Mouse (Mus musculus) liver, postnatal 0 days (tissue): Measurements from ENCODE around the gene Cand2.

Source experiments
- CTCF ChIP-seq: sonication (generic); IDR thresholded peaks from 2 replicates; pipeline ENCODE4 v1.5.1; 2016; ENCODE audit warnings: antibody characterized with exemption, low read depth
- EP300 ChIP-seq: IDR thresholded peaks from 2 replicates; pipeline ENCODE4 v1.6.1; 2016; ENCODE audit warnings: antibody characterized with exemption, low read depth, mild to moderate bottlenecking

DNA sequence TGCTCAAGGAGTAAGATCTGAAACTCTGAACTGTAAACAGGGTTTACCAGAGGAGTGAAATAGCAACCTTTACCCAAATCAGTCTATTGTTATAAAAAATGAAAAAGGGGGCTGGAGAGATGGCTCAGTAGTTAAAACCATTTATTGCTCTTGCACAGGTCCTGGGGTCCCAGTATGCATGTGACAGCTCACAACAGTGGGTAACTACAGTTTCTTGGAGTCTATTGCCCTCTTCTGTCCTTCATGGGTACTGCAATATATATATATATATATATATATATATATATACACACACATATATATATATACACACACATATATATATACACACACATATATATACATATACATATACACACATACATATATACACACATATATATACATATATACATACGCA lies 1.7 kb upstream of the Cand2 start:
- peak; percentile 58 for TF ChIP-seq CTCF
- no peak for TF ChIP-seq EP300
